Mouse (Mus musculus): ENCODE data around the gene Auts2. TPM values are rescaled to one million over a fixed set of nuclear protein-coding genes. Genes with fewer than 3 reads are reported as not detected.

The Auts2 gene
- polyA plus RNA-seq, 1 experiment from 2014 or later: 34.0 TPM

- Histone ChIP-seq H3K9me3 (no peaks in the 10 kb centered on the region), H3K27me3 (no peaks in the 10 kb centered on the region), H3K4me3 (no peak overlapping the region), H3K36me3 (no peaks in the 10 kb centered on the region), H3K9ac (no peak overlapping the region), H3K4me1 (peaks cover 32% of the 10 kb centered on the region), H3K4me2 (no peak overlapping the region), H3K27ac (no peak overlapping the region)
- 8% methylated on average over 7 of the region's 7 CpGs for WGBS
- peak; percentile 30; the same call in 1 of the 2 replicates for ATAC-seq (ENCODE audit: insufficient number of reproducible peaks, low FRiP score, low TSS enrichment, low read depth)
Measured at GRCm38 (mm10) chr5:132368678-132369088, 174.5 kb downstream of the Auts2 start.

- no peak overlapping the region for H3K4me2 ChIP-seq
- H3K36me3 ChIP-seq: no peaks in the 10 kb centered on the region
- H3K4me3 ChIP-seq: no peak overlapping the region
- H3K27ac ChIP-seq: no peak overlapping the region
- no peaks in the 10 kb centered on the region for H3K9me3 ChIP-seq
- no peaks in the 10 kb centered on the region for H3K27me3 ChIP-seq
- 74% methylated on average over 1 of the region's 1 CpGs for WGBS
- H3K4me1 ChIP-seq: 0 out of 2 replicates have a peak, but pooled peaks cover 12% of the 10 kb centered on the region
- no peak overlapping the region for H3K9ac ChIP-seq
- ATAC-seq (ENCODE audit: insufficient number of reproducible peaks, low FRiP score, low TSS enrichment, low read depth): no peak
Measured at GRCm38 (mm10) chr5:132361276-132361675, 181.9 kb downstream of the Auts2 start.

- 58% methylated on average over 5 of the region's 5 CpGs for WGBS
- no peaks in the 10 kb centered on the region for H3K9me3 ChIP-seq
- H3K4me3 ChIP-seq: no peak overlapping the region
- no peak overlapping the region for H3K4me2 ChIP-seq
- no peaks in the 10 kb centered on the region for H3K27me3 ChIP-seq
- no peak overlapping the region for H3K9ac ChIP-seq
- no peak for ATAC-seq (ENCODE audit: insufficient number of reproducible peaks, low FRiP score, low TSS enrichment, low read depth)
- no peak overlapping the region for H3K27ac ChIP-seq
- 0 out of 2 replicates have a peak, but pooled peaks cover 8% of the 10 kb centered on the region for H3K4me1 ChIP-seq
- H3K36me3 ChIP-seq: no peaks in the 10 kb centered on the region
Measured at GRCm38 (mm10) chr5:132357726-132358125, 185.4 kb downstream of the Auts2 start.

GRCm38 (mm10) chr5:132355935-132356334, 187.2 kb downstream of the Auts2 start:
- H3K4me1 ChIP-seq: peaks cover 12% of the 10 kb centered on the region; the same call in 1 of the 2 replicates
- no peak overlapping the region for H3K9ac ChIP-seq
- no peak overlapping the region for H3K4me3 ChIP-seq
- no peaks in the 10 kb centered on the region for H3K36me3 ChIP-seq
- H3K9me3 ChIP-seq: no peaks in the 10 kb centered on the region
- no peak for ATAC-seq (ENCODE audit: insufficient number of reproducible peaks, low FRiP score, low TSS enrichment, low read depth)
- H3K27ac ChIP-seq: no peak overlapping the region
- WGBS: 78% methylated on average over 7 of the region's 7 CpGs
- H3K27me3 ChIP-seq: no peaks in the 10 kb centered on the region
- no peak overlapping the region for H3K4me2 ChIP-seq

GRCm38 (mm10) chr5:132352437-132352836, 190.7 kb downstream of the Auts2 start:
- 26% methylated on average over 1 of the region's 1 CpGs for WGBS
- Histone ChIP-seq H3K9me3 (no peaks in the 10 kb centered on the region), H3K4me1 (peaks cover 6% of the 10 kb centered on the region; the same call in 1 of the 2 replicates), H3K27ac (no peak overlapping the region), H3K4me3 (no peak overlapping the region), H3K27me3 (no peaks in the 10 kb centered on the region), H3K36me3 (no peaks in the 10 kb centered on the region), H3K9ac (no peak overlapping the region), H3K4me2 (no peak overlapping the region)
- ATAC-seq (ENCODE audit: insufficient number of reproducible peaks, low FRiP score, low TSS enrichment, low read depth): no peak

- Histone ChIP-seq H3K4me2 (no peak overlapping the region), H3K27me3 (no peaks in the 10 kb centered on the region)
- ATAC-seq (ENCODE audit: insufficient number of reproducible peaks, low FRiP score, low TSS enrichment, low read depth): no peak
Measured at GRCm38 (mm10) chr5:132351139-132351538, 192.0 kb downstream of the Auts2 start.

GRCm38 (mm10) chr5:132341315-132341714, 201.8 kb downstream of the Auts2 start:
- no peaks in the 10 kb centered on the region for H3K27me3 ChIP-seq
- ATAC-seq (ENCODE audit: insufficient number of reproducible peaks, low FRiP score, low TSS enrichment, low read depth): no peak
- no peaks in the 10 kb centered on the region for H3K36me3 ChIP-seq
- no peak overlapping the region for H3K27ac ChIP-seq
- 64% methylated on average over 3 of the region's 3 CpGs for WGBS
- H3K4me3 ChIP-seq: no peak overlapping the region
- H3K4me2 ChIP-seq: no peak overlapping the region
- no peaks in the 10 kb centered on the region; the same call in 1 of the 2 replicates for H3K9me3 ChIP-seq
- peaks cover 16% of the 10 kb centered on the region for H3K4me1 ChIP-seq
- H3K9ac ChIP-seq: no peak overlapping the region

More at GRCm38 (mm10) chr5:132351139-132351538, 192.0 kb downstream of the Auts2 start:
- Histone ChIP-seq H3K4me3 (no peak overlapping the region), H3K27ac (no peak overlapping the region), H3K36me3 (no peaks in the 10 kb centered on the region), H3K9me3 (no peaks in the 10 kb centered on the region), H3K9ac (no peak overlapping the region), H3K4me1 (peaks cover 6% of the 10 kb centered on the region; the same call in 1 of the 2 replicates)

- ATAC-seq (ENCODE audit: insufficient number of reproducible peaks, low FRiP score, low TSS enrichment, low read depth): no peak
- 63% methylated on average over 3 of the region's 3 CpGs for WGBS
- Histone ChIP-seq H3K27me3 (no peaks in the 10 kb centered on the region), H3K36me3 (no peaks in the 10 kb centered on the region), H3K27ac (no peak overlapping the region), H3K4me1 (peaks cover 35% of the 10 kb centered on the region), H3K9me3 (no peaks in the 10 kb centered on the region), H3K4me2 (no peak overlapping the region), H3K9ac (no peak overlapping the region), H3K4me3 (no peak overlapping the region)
Measured at GRCm38 (mm10) chr5:132337677-132338076, 205.5 kb downstream of the Auts2 start.

GRCm38 (mm10) chr5:132335719-132336118, 207.4 kb downstream of the Auts2 start:
- no peak overlapping the region for H3K9ac ChIP-seq
- H3K4me1 ChIP-seq: peaks cover 39% of the 10 kb centered on the region
- H3K9me3 ChIP-seq: no peaks in the 10 kb centered on the region
- no peaks in the 10 kb centered on the region for H3K36me3 ChIP-seq
- ATAC-seq (ENCODE audit: insufficient number of reproducible peaks, low FRiP score, low TSS enrichment, low read depth): no peak
- peak overlapping the region; percentile 57; the same call in 1 of the 2 replicates for H3K27ac ChIP-seq
- WGBS: 74% methylated on average over 4 of the region's 4 CpGs
- H3K4me3 ChIP-seq: no peak overlapping the region
- no peaks in the 10 kb centered on the region for H3K27me3 ChIP-seq
- no peak overlapping the region for H3K4me2 ChIP-seq

- Histone ChIP-seq H3K4me1 (peaks cover 39% of the 10 kb centered on the region), H3K4me2 (no peak overlapping the region), H3K9ac (no peak overlapping the region), H3K27me3 (no peaks in the 10 kb centered on the region), H3K4me3 (no peak overlapping the region), H3K9me3 (no peaks in the 10 kb centered on the region), H3K27ac (no peak overlapping the region), H3K36me3 (no peaks in the 10 kb centered on the region)
- whole genome bisulfite sequencing: 78% methylated on average over 3 of the region's 3 CpGs
- ATAC-seq (ENCODE audit: insufficient number of reproducible peaks, low FRiP score, low TSS enrichment, low read depth): no peak
Measured at GRCm38 (mm10) chr5:132334796-132335195, 208.3 kb downstream of the Auts2 start.

- H3K36me3 ChIP-seq: no peaks in the 10 kb centered on the region
- 40% methylated on average over 2 of the region's 2 CpGs for WGBS
- H3K4me2 ChIP-seq: no peak overlapping the region
- H3K27me3 ChIP-seq: no peaks in the 10 kb centered on the region
- no peak overlapping the region for H3K4me3 ChIP-seq
- H3K4me1 ChIP-seq: peaks cover 45% of the 10 kb centered on the region
- H3K9me3 ChIP-seq: no peaks in the 10 kb centered on the region
- H3K27ac ChIP-seq: no peak overlapping the region
- ATAC-seq (ENCODE audit: insufficient number of reproducible peaks, low FRiP score, low TSS enrichment, low read depth): no peak
- no peak overlapping the region for H3K9ac ChIP-seq
Measured at GRCm38 (mm10) chr5:132333744-132334143, 209.4 kb downstream of the Auts2 start.

GRCm38 (mm10) chr5:132332521-132332920, 210.6 kb downstream of the Auts2 start:
- Histone ChIP-seq H3K4me1 (peaks cover 41% of the 10 kb centered on the region), H3K36me3 (no peaks in the 10 kb centered on the region), H3K9me3 (no peaks in the 10 kb centered on the region), H3K4me3 (no peak overlapping the region), H3K4me2 (no peak overlapping the region), H3K9ac (no peak overlapping the region), H3K27me3 (no peaks in the 10 kb centered on the region), H3K27ac (no peak overlapping the region)
- ATAC-seq (ENCODE audit: insufficient number of reproducible peaks, low FRiP score, low TSS enrichment, low read depth): no peak
- WGBS: 40% methylated on average over 4 of the region's 4 CpGs

Measured in limb, embryonic 15.5 days (tissue).